In genomic region chr10:52416458-52416857, GRCm38 (mm10) we compare ENCODE assay signal across 9 mouse cellular contexts. TPM values are rescaled to one million over a fixed set of nuclear protein-coding genes. Genes with fewer than 3 reads are reported as not detected.
DNase-seq lines count a peak whose midpoint lies in the region; ATAC-seq lines count a peak whose summit lies in the region.
"Had no signal": no experiment of that assay in that cellular context is flagged by ENCODE, and none has a peak within 500 bp of the region (broad histone marks: within the 10 kb centered on the region; RNA-seq: fewer than 3 reads in every experiment).

No protein-coding gene starts in this region.

- 44% methylated on average over 2 of the region's 2 CpGs for WGBS in heart, embryonic 13.5 days
- 79% methylated on average over 2 of the region's 2 CpGs for WGBS in midbrain, embryonic 10.5 days

- intact Hi-C loops in heart, postnatal 36 days (cut with DNase I) = loop anchor here (2.0 kb wide), 1 partner anchor 28 kb away; the partner anchor contains the start of gene Nepn
- intact Hi-C loops in heart, postnatal 10 days (cut with DNase I) = loop anchor here (2.0 to 10.0 kb wide), 3 partner anchors 32 to 278 kb away; partner anchors contain the start of gene Slc35f1

- no peak for ATAC-seq in heart, embryonic 13.5 days (ENCODE audit: extremely low read depth, insufficient number of reproducible peaks, low FRiP score, low TSS enrichment)

- no peaks in the 10 kb centered on the region; the same call in 1 of the 2 replicates for H3K36me3 ChIP-seq in heart, embryonic 13.5 days
- peaks cover 3% of the 10 kb centered on the region; the same call in 1 of the 2 replicates for H3K36me3 ChIP-seq in midbrain, embryonic 10.5 days

- peak overlapping the region; percentile 100 for H3K4me3 ChIP-seq in heart, embryonic 13.5 days
- H3K4me3 ChIP-seq in midbrain, embryonic 10.5 days = peak overlapping the region; percentile 97

- no peaks in the 10 kb centered on the region for H3K9me3 ChIP-seq in heart, embryonic 13.5 days
- H3K9me3 ChIP-seq in midbrain, embryonic 10.5 days (replicated peaks) = no peaks in the 10 kb centered on the region

- H3K4me1 ChIP-seq in heart, embryonic 13.5 days = peaks cover 36% of the 10 kb centered on the region
- peaks cover 18% of the 10 kb centered on the region for H3K4me1 ChIP-seq in midbrain, embryonic 10.5 days

- DNase-seq in heart, postnatal 36 days = no peak
- DNase-seq in adipocyte (ENCODE audit: low spot score) = peak; percentile 48
- peak; percentile 18 to 23 for DNase-seq in heart, postnatal 10 days
- no peak for DNase-seq in midbrain, embryonic 10.5 days (ENCODE audit: low spot score)
- DNase-seq in testis, postnatal 14 days (ENCODE audit: low spot score) = no peak
- no peak for DNase-seq in thymus, postnatal 4 days
- no peak for DNase-seq in urinary bladder, adult 18-20 months (ENCODE audit: low spot score in 2 of 2)

- no peak overlapping the region for H3K9ac ChIP-seq in heart, embryonic 13.5 days

- H3K27ac ChIP-seq in heart, embryonic 13.5 days (replicated peaks) = no peak overlapping the region
- H3K27ac ChIP-seq in midbrain, embryonic 10.5 days (replicated peaks) = peak overlapping the region; percentile 90; the same call in 1 of the 2 replicates

- H3K4me2 ChIP-seq in heart, embryonic 13.5 days = peak overlapping the region; percentile 66

- no peaks in the 10 kb centered on the region for H3K27me3 ChIP-seq in heart, embryonic 13.5 days (replicated peaks)
- no peaks in the 10 kb centered on the region for H3K27me3 ChIP-seq in midbrain, embryonic 10.5 days (ENCODE audit: low read depth, poor library complexity, severe bottlenecking)

RNA-seq across cellular contexts. Expression of gene Nus1, which starts 0.9 kb away (rescaled TPM):
- 8.1 and 8.5 TPM in 2 replicates for polyA plus RNA-seq in heart, embryonic 13.5 days (2015; fragmentation: Nextera tagmentation; extraction: Ambion mirVana)
- 10 to 100 TPM; 28.9 to 33.6 TPM for total RNA-seq in heart, postnatal 36 days (2021)
- total RNA-seq in heart, postnatal 10 days (2021) = 10 to 100 TPM; 28.5 to 33.0 TPM
- 11.3 and 13.1 TPM in 2 replicates for polyA plus RNA-seq in midbrain, embryonic 10.5 days (2016; fragmentation: Nextera tagmentation; extraction: Ambion mirVana)

RNA-seq across cellular contexts. Expression of gene Nepn, which starts 27.7 kb away (rescaled TPM):
- 0.08 TPM in 1 of 2 replicates, not detected in the other for polyA plus RNA-seq in heart, embryonic 13.5 days (2015; fragmentation: Nextera tagmentation; extraction: Ambion mirVana)
- total RNA-seq in heart, postnatal 36 days (2021) = under 1 TPM; 0.53 to 0.65 TPM
- not detected for total RNA-seq in heart, postnatal 10 days (2021)
- polyA plus RNA-seq in midbrain, embryonic 10.5 days (2016; fragmentation: Nextera tagmentation; extraction: Ambion mirVana) = not detected in 2 replicates
- polyA plus RNA-seq: Patski had no signal

RNA-seq across cellular contexts. Expression of gene Gopc, which starts 34.5 kb away (rescaled TPM):
- 12.4 and 13.7 TPM in 2 replicates for polyA plus RNA-seq in heart, embryonic 13.5 days (2015; fragmentation: Nextera tagmentation; extraction: Ambion mirVana)
- total RNA-seq in heart, postnatal 36 days (2021) = 10 to 100 TPM; 12.1 to 13.4 TPM
- 10 to 100 TPM; 20.9 to 21.4 TPM for total RNA-seq in heart, postnatal 10 days (2021)
- 16.1 and 18.4 TPM in 2 replicates for polyA plus RNA-seq in midbrain, embryonic 10.5 days (2016; fragmentation: Nextera tagmentation; extraction: Ambion mirVana)

RNA-seq across cellular contexts. Expression of gene Gm26741, which starts 57.9 kb away (rescaled TPM):
- polyA plus RNA-seq in heart, embryonic 13.5 days (2015; fragmentation: Nextera tagmentation; extraction: Ambion mirVana) = not detected in 2 replicates
- total RNA-seq in heart, postnatal 36 days (2021) = not detected
- total RNA-seq in heart, postnatal 10 days (2021) = not detected
- polyA plus RNA-seq in midbrain, embryonic 10.5 days (2016; fragmentation: Nextera tagmentation; extraction: Ambion mirVana) = not detected in 2 replicates
- polyA plus RNA-seq: Patski had no signal

Comparison
In these comparisons a context has a peak if more than half of its experiments do, and no peak if none do; other contexts are left out.
1. DNase-seq: peak in adipocyte (single experiment) and heart, postnatal 10 days (2 of 2); none in heart, postnatal 36 days (0 of 2), midbrain, embryonic 10.5 days (single experiment), testis, postnatal 14 days (single experiment), thymus, postnatal 4 days (single experiment) and urinary bladder, adult 18-20 months (0 of 2).